Mouse (Mus musculus) granulocyte monocyte progenitor cell, adult 5-6 weeks (primary cell): ENCODE measurements at regions not wholly inside any gene's neighbourhood (a gene's known extent, or its start where the extent isn't known, plus 50 kb on each side); places are given as distances from the start of the nearest gene placed in this dataset.

Experiments used
- ATAC-seq: replicated peaks from 2 replicates; pipeline ENCODE4 v1.8.0; 2016; ENCODE audit warnings: mild to moderate bottlenecking, moderate TSS enrichment, inconsistent platforms; ENCODE audit not compliant: poor library complexity, severe bottlenecking

- ATAC-seq, result no peak
These were observed 78.8 kb upstream of the Lrig1 start for GRCm38 (mm10) chr6:94778797-94779196.

GRCm38 (mm10) chr6:94776585-94776984 is 76.6 kb upstream of the Lrig1 start:
- ATAC-seq, result no peak

GRCm38 (mm10) chr6:94774871-94775270 is 74.9 kb upstream of the Lrig1 start:
- no peak for ATAC-seq

- no peak for ATAC-seq
These were observed 73.9 kb upstream of the Lrig1 start for GRCm38 (mm10) chr6:94773604-94774486.

- no peak for ATAC-seq
These were observed 73.1 kb upstream of the Lrig1 start for GRCm38 (mm10) chr6:94772868-94773603.

- no peak for ATAC-seq
These were observed 72.4 kb upstream of the Lrig1 start for GRCm38 (mm10) chr6:94772391-94772790.

GRCm38 (mm10) chr6:94768230-94768629 is 68.3 kb upstream of the Lrig1 start:
- no peak for ATAC-seq

- no peak for ATAC-seq
These were observed 65.8 kb upstream of the Lrig1 start for GRCm38 (mm10) chr6:94765724-94766123.

- ATAC-seq, result no peak; the same call in 1 of the 2 replicates
These were observed 61.4 kb upstream of the Lrig1 start for GRCm38 (mm10) chr6:94761341-94761740.

GRCm38 (mm10) chr6:94760629-94761111 is 60.7 kb upstream of the Lrig1 start:
- peak; percentile 93 for ATAC-seq

- ATAC-seq, result no peak
These were observed 59.7 kb upstream of the Lrig1 start for GRCm38 (mm10) chr6:94759649-94760048.

- ATAC-seq, result no peak
These were observed 56.0 kb upstream of the Lrig1 start for GRCm38 (mm10) chr6:94756006-94756405.

- no peak for ATAC-seq
These were observed 55.4 kb upstream of the Lrig1 start for GRCm38 (mm10) chr6:94755297-94755831.

GRCm38 (mm10) chr6:94754522-94754921 is 54.6 kb upstream of the Lrig1 start:
- no peak for ATAC-seq

GRCm38 (mm10) chr6:94751101-94751440 is 51.1 kb upstream of the Lrig1 start:
- ATAC-seq, result peak; percentile 65; the same call in 1 of the 2 replicates

- ATAC-seq, result no peak
These were observed 50.5 kb upstream of the Lrig1 start for GRCm38 (mm10) chr6:94750228-94751100.
